Mouse (Mus musculus): ENCODE measurements around the gene Obox3.
"Not testable (repeated sequence)": the region's sequence is repeated elsewhere in the genome, so short reads cannot be mapped to it uniquely, and the experiment has no call there.

Obox3 gene

GRCm38 (mm10) chr7:15639802-15640201 is at the start of gene Obox3:
Gene Obox3, minus strand, starts transcription at chr7:15639902.
- DNase-seq, result not testable (repeated sequence)

- DNase-seq, result not testable (repeated sequence)
Observed at GRCm38 (mm10) chr7:15509411-15509810, 130.3 kb downstream of the Obox3 start.

All from cerebellum, adult 11 months (tissue).